Mouse (Mus musculus): ENCODE data around the gene Sytl2. TPM values are rescaled to one million over a fixed set of nuclear protein-coding genes. Genes with fewer than 3 reads are reported as not detected.

Gene Sytl2
- 1 to 10 TPM in 1 of 2 experiments, under 1 TPM in 1; 0.96 to 1.2 TPM for total RNA-seq (2023)

GRCm38 (mm10) chr7:90301942-90302646 is at the start of gene Sytl2:
Sytl2 (plus strand) TSS chr7:90302252.

GRCm38 (mm10) chr7:90265289-90265970 is 36.6 kb upstream of the Sytl2 start, which contains the start of gene Ccdc83:
Ccdc83 (minus strand) TSS chr7:90265777.

GRCm38 (mm10) chr7:90426020-90427001 is 124.3 kb downstream of the Sytl2 start, which contains the start of gene Ccdc89:
Ccdc89 (plus strand) TSS chr7:90426577.

GRCm38 (mm10) chr7:90442518-90443080 is 140.5 kb downstream of the Sytl2 start, which contains the start of gene Crebzf:
Crebzf (plus strand) TSS chr7:90442729.

GRCm38 (mm10) chr7:90456845-90457468 is 154.9 kb downstream of the Sytl2 start, which contains the start of gene Tmem126a:
Tmem126a (minus strand) TSS chr7:90457229.

Other genes with a start within 250 kb of the Sytl2 start
- 100 to 1,000 TPM; 243 to 340 TPM for gene Picalm, start 172.0 kb upstream of the Sytl2 start, total RNA-seq (2023)
- not detected for gene Ccdc83, start 36.5 kb upstream of the Sytl2 start, total RNA-seq (2023)
- under 1 TPM in 1 of 2 experiments, not detected in 1; 0.15 TPM for gene Ccdc89, start 124.3 kb downstream of the Sytl2 start, total RNA-seq (2023)
- gene Crebzf, start 140.5 kb downstream of the Sytl2 start, total RNA-seq (2023) = 10 to 100 TPM; 40.0 to 40.7 TPM
- gene Tmem126a, start 155.0 kb downstream of the Sytl2 start, total RNA-seq (2023) = 10 to 100 TPM; 11.4 to 16.9 TPM
- 1 to 10 TPM; 4.9 to 5.0 TPM for gene Tmem126b, start 173.7 kb downstream of the Sytl2 start, total RNA-seq (2023)
- gene Dlg2, start 174.4 kb downstream of the Sytl2 start, total RNA-seq (2023) = under 1 TPM; 0.40 to 0.46 TPM